Comparison of ENCODE assay signal across 8 mouse cellular contexts in genomic region chr1:131964100-131964499, GRCm38 (mm10). TPM values are rescaled to one million over a fixed set of nuclear protein-coding genes. Genes with fewer than 3 reads are reported as not detected.
DNase-seq lines count a peak whose midpoint lies in the region; ATAC-seq and TF ChIP-seq lines count a peak whose summit lies in the region.

No protein-coding gene starts in this region.

- no peaks in the 10 kb centered on the region for H3K27me3 ChIP-seq in liver, adult 2 months (ENCODE audit: control insufficient read depth, insufficient read depth, low read length)
- H3K27me3 ChIP-seq in heart, embryonic 11.5 days (ENCODE audit: control insufficient read depth, insufficient read depth, low read length) = peaks cover 79% of the 10 kb centered on the region
- peaks cover 91% of the 10 kb centered on the region for H3K27me3 ChIP-seq in limb, embryonic 10.5 days (ENCODE audit: low read depth, poor library complexity, severe bottlenecking)
- peaks cover 19% of the 10 kb centered on the region for H3K27me3 ChIP-seq in neural tube, embryonic 15.5 days (replicated peaks)

- WGBS in liver, adult 2 months = 58% methylated on average over 5 of the region's 5 CpGs
- WGBS in heart, embryonic 11.5 days (ENCODE audit: insufficient replicate concordance) = 20% methylated on average over 5 of the region's 5 CpGs
- 30% methylated on average over 5 of the region's 5 CpGs for WGBS in limb, embryonic 10.5 days
- WGBS in neural tube, embryonic 15.5 days = 27% methylated on average over 5 of the region's 5 CpGs

- H3K27ac ChIP-seq in liver, adult 2 months (replicated peaks; ENCODE audit: insufficient read depth, low read depth, low read length) = peak overlapping the region; percentile 42
- no peak overlapping the region for H3K27ac ChIP-seq in heart, embryonic 11.5 days (ENCODE audit: low read depth, low read length)
- no peak overlapping the region for H3K27ac ChIP-seq in limb, embryonic 10.5 days
- H3K27ac ChIP-seq in neural tube, embryonic 15.5 days (replicated peaks) = no peak overlapping the region

- H3K9me3 ChIP-seq in heart, embryonic 11.5 days (replicated peaks; ENCODE audit: control insufficient read depth, low read length) = no peaks in the 10 kb centered on the region
- H3K9me3 ChIP-seq in limb, embryonic 10.5 days (replicated peaks) = no peaks in the 10 kb centered on the region
- H3K9me3 ChIP-seq in neural tube, embryonic 15.5 days (replicated peaks) = no peaks in the 10 kb centered on the region

- peaks cover 4% of the 10 kb centered on the region; the same call in 1 of the 2 replicates for H3K79me2 ChIP-seq in liver, adult 2 months (ENCODE audit: control insufficient read depth, insufficient read depth, low read length)

- peak; percentile 82 for DNase-seq in liver, adult 2 months (ENCODE audit: extremely low read depth, low read depth, low spot score)
- DNase-seq in liver (no peak), MN1 (ENCODE audit: low spot score) (no peak)
- no peak for DNase-seq in limb, embryonic 10.5 days (ENCODE audit: low spot score)
- no peak for DNase-seq in urinary bladder, postnatal 10 days (ENCODE audit: low spot score)
- no peak for DNase-seq in layer of hippocampus, postnatal 36 days

- ATAC-seq in heart, embryonic 11.5 days (replicated peaks; ENCODE audit: insufficient number of reproducible peaks, low FRiP score, low TSS enrichment) = no peak
- no peak for ATAC-seq in neural tube, embryonic 15.5 days (ENCODE audit: low FRiP score)

- no peak for TF ChIP-seq CTCF in liver, adult 2 months (IDR thresholded peaks at IDR 0.05; ENCODE audit: low read depth, low read length)

- H3K4me1 ChIP-seq in liver, adult 2 months (ENCODE audit: control insufficient read depth, insufficient read depth, low read length) = peaks cover 24% of the 10 kb centered on the region
- peaks cover 7% of the 10 kb centered on the region for H3K4me1 ChIP-seq in heart, embryonic 11.5 days (ENCODE audit: control insufficient read depth, insufficient read depth, low read length)
- peaks cover 42% of the 10 kb centered on the region for H3K4me1 ChIP-seq in limb, embryonic 10.5 days
- H3K4me1 ChIP-seq in neural tube, embryonic 15.5 days = peaks cover 20% of the 10 kb centered on the region

- 0 out of 2 replicates have a peak overlapping the region, but pooled peaks have one; percentile 7 for H3K9ac ChIP-seq in liver, adult 2 months (ENCODE audit: low read depth, low read length)
- H3K9ac ChIP-seq in heart, embryonic 11.5 days (ENCODE audit: low read depth, low read length) = no peak overlapping the region
- H3K9ac ChIP-seq in neural tube, embryonic 15.5 days (replicated peaks) = no peak overlapping the region

- H3K4me2 ChIP-seq in heart, embryonic 11.5 days = peak overlapping the region; percentile 98
- H3K4me2 ChIP-seq in neural tube, embryonic 15.5 days = peak overlapping the region; percentile 100; the same call in 1 of the 2 replicates

- TF ChIP-seq POLR2A in liver, adult 2 months (IDR thresholded peaks at IDR 0.05; ENCODE audit: extremely low read depth, insufficient read depth, low read length) = no peak

- no peak overlapping the region for H3K4me3 ChIP-seq in liver, adult 2 months (ENCODE audit: insufficient read depth, low read depth, low read length)
- H3K4me3 ChIP-seq in heart, embryonic 11.5 days (ENCODE audit: low read depth, low read length) = peak overlapping the region; percentile 68
- H3K4me3 ChIP-seq in limb, embryonic 10.5 days = peak overlapping the region; percentile 86; the same call in 1 of the 2 replicates
- H3K4me3 ChIP-seq in neural tube, embryonic 15.5 days (replicated peaks) = no peak overlapping the region; the same call in 1 of the 2 replicates

- no peaks in the 10 kb centered on the region for H3K36me3 ChIP-seq in liver, adult 2 months (ENCODE audit: control insufficient read depth, insufficient read depth, low read length)
- H3K36me3 ChIP-seq in heart, embryonic 11.5 days (ENCODE audit: control insufficient read depth, insufficient read depth, low read length) = no peaks in the 10 kb centered on the region
- no peaks in the 10 kb centered on the region for H3K36me3 ChIP-seq in limb, embryonic 10.5 days
- H3K36me3 ChIP-seq in neural tube, embryonic 15.5 days = no peaks in the 10 kb centered on the region

RNA-seq across cellular contexts. Expression of gene Slc45a3, which starts 1.3 kb away (rescaled TPM):
- total RNA-seq in liver, adult 2 months (2014; rRNA removed) = 10.0 and 10.3 TPM in 2 replicates
- 28.0 and 39.8 TPM in 2 replicates for polyA plus RNA-seq in liver, adult 2 months (2012; rRNA removed)
- 0.93 and 1.3 TPM in 2 replicates for polyA plus RNA-seq in heart, embryonic 11.5 days (2014; fragmentation: Nextera tagmentation; extraction: Ambion mirVana)
- polyA plus RNA-seq in limb, embryonic 10.5 days (2016; fragmentation: Nextera tagmentation; extraction: Ambion mirVana) = 1.7 and 2.0 TPM in 2 replicates
- polyA plus RNA-seq in neural tube, embryonic 15.5 days (2015; fragmentation: Nextera tagmentation; extraction: Ambion mirVana) = 2.0 and 3.0 TPM in 2 replicates
- total RNA-seq in layer of hippocampus, postnatal 36 days (2021) = 1 to 10 TPM in 1 of 2 experiments, under 1 TPM in 1; 0.77 to 1.4 TPM

RNA-seq across cellular contexts. Expression of gene Elk4, which starts 43.3 kb away (rescaled TPM):
- 39.4 and 42.1 TPM in 2 replicates for total RNA-seq in liver, adult 2 months (2014; rRNA removed)
- polyA plus RNA-seq in liver, adult 2 months (2012; rRNA removed) = 17.2 and 23.3 TPM in 2 replicates
- polyA plus RNA-seq in heart, embryonic 11.5 days (2014; fragmentation: Nextera tagmentation; extraction: Ambion mirVana) = 18.0 and 21.0 TPM in 2 replicates
- 10.6 and 15.2 TPM in 2 replicates for polyA plus RNA-seq in limb, embryonic 10.5 days (2016; fragmentation: Nextera tagmentation; extraction: Ambion mirVana)
- 8.0 and 15.4 TPM in 2 replicates for polyA plus RNA-seq in neural tube, embryonic 15.5 days (2015; fragmentation: Nextera tagmentation; extraction: Ambion mirVana)
- total RNA-seq in layer of hippocampus, postnatal 36 days (2021) = 10 to 100 TPM; 50.5 to 61.7 TPM

RNA-seq across cellular contexts. Expression of gene Nucks1, which starts 53.8 kb away (rescaled TPM):
- 46.1 and 52.5 TPM in 2 replicates for total RNA-seq in liver, adult 2 months (2014; rRNA removed)
- 5.1 and 6.0 TPM in 2 replicates for polyA plus RNA-seq in liver, adult 2 months (2012; rRNA removed)
- polyA plus RNA-seq in heart, embryonic 11.5 days (2014; fragmentation: Nextera tagmentation; extraction: Ambion mirVana) = 33.2 and 36.1 TPM in 2 replicates
- polyA plus RNA-seq in limb, embryonic 10.5 days (2016; fragmentation: Nextera tagmentation; extraction: Ambion mirVana) = 97.8 and 110 TPM in 2 replicates
- polyA plus RNA-seq in neural tube, embryonic 15.5 days (2015; fragmentation: Nextera tagmentation; extraction: Ambion mirVana) = 44.3 and 52.4 TPM in 2 replicates
- 100 to 1,000 TPM; 150 to 156 TPM for total RNA-seq in layer of hippocampus, postnatal 36 days (2021)

Comparison
In these comparisons a context has a peak if more than half of its experiments do, and no peak if none do; other contexts are left out.
1. H3K4me3 ChIP-seq: peak in heart, embryonic 11.5 days (single experiment) and limb, embryonic 10.5 days (single experiment); none in liver, adult 2 months (single experiment) and neural tube, embryonic 15.5 days (single experiment).